Mouse (Mus musculus) stomach, embryonic 14.5 days (tissue): ENCODE measurements around the gene Dek. TPM values are rescaled to one million over a fixed set of nuclear protein-coding genes. Genes with fewer than 3 reads are reported as not detected.

Experiments used
- ATAC-seq: fragments of 200-750 bp; cut with Nextera tagmentation; 2 replicates; pipeline ENCODE4 v1.8.0; 2017; ENCODE audit warnings: low read depth, moderate TSS enrichment; ENCODE audit not compliant: insufficient number of reproducible peaks, insufficient read depth, low FRiP score
- H3K27ac ChIP-seq: fragments of 300-500 bp; sonication (generic); 2 replicates; pipeline ENCODE4 v1.5.1; 2014; ENCODE audit warnings: mild to moderate bottlenecking, low read length, moderate library complexity, mixed read lengths
- H3K27me3 ChIP-seq: fragments of 300-500 bp; sonication (generic); 2 replicates; pipeline ENCODE4 v1.6.1; 2014; ENCODE audit warnings: low read length, control low read depth, mixed read lengths; ENCODE audit not compliant: control insufficient read depth, insufficient read depth
- H3K36me3 ChIP-seq: fragments of 300-500 bp; sonication (generic); 2 replicates; pipeline ENCODE4 v1.6.1; 2014; ENCODE audit warnings: mild to moderate bottlenecking, control low read depth, low read length, moderate library complexity, mixed read lengths; ENCODE audit not compliant: control insufficient read depth, insufficient read depth
- H3K4me1 ChIP-seq: fragments of 300-500 bp; sonication (generic); 2 replicates; pipeline ENCODE4 v1.6.1; 2014; ENCODE audit warnings: low read length, control low read depth, mixed read lengths; ENCODE audit not compliant: control insufficient read depth, insufficient read depth
- H3K4me2 ChIP-seq: fragments of 300-500 bp; sonication (generic); replicated peaks from 2 replicates; pipeline ENCODE4 v1.6.1; 2014; ENCODE audit warnings: low read depth, low read length, control low read depth
- H3K4me3 ChIP-seq: fragments of 300-500 bp; sonication (generic); 2 replicates; pipeline ENCODE4 v1.5.1; 2014; ENCODE audit warnings: low read depth, low read length, control low read depth
- H3K9ac ChIP-seq: fragments of 300-500 bp; sonication (generic); replicated peaks from 2 replicates; pipeline ENCODE4 v1.6.1; 2014; ENCODE audit warnings: low read depth, mild to moderate bottlenecking, control low read depth, low read length, moderate library complexity, mixed read lengths
- H3K9me3 ChIP-seq: fragments of 300-500 bp; sonication (generic); 2 replicates; pipeline ENCODE4 v1.6.1; 2016; ENCODE audit warnings: low read depth, low read length, control low read depth; ENCODE audit not compliant: control insufficient read depth
- WGBS: fragments of 180-500 bp; shearing (Covaris S2); extraction: QIAGEN DNeasy Blood & Tissue Kit; methylation state at CpG from one replicate; pipeline ENCODE4 v1.1.7; 2014; 5-methylcytosine and 5-hydroxymethylcytosine counted together
- polyA plus RNA-seq: library from polyadenylated mRNA; unstranded; fragments of >200 nt; fragmentation: Nextera tagmentation; extraction: Ambion mirVana; gene quantifications from 2 replicates; pipeline ENCODE4 v1.2.1, GENCODE M21; 2014

Dek gene
- polyA plus RNA-seq, 1 experiment from 2014 or later, result 271 TPM

DNA sequence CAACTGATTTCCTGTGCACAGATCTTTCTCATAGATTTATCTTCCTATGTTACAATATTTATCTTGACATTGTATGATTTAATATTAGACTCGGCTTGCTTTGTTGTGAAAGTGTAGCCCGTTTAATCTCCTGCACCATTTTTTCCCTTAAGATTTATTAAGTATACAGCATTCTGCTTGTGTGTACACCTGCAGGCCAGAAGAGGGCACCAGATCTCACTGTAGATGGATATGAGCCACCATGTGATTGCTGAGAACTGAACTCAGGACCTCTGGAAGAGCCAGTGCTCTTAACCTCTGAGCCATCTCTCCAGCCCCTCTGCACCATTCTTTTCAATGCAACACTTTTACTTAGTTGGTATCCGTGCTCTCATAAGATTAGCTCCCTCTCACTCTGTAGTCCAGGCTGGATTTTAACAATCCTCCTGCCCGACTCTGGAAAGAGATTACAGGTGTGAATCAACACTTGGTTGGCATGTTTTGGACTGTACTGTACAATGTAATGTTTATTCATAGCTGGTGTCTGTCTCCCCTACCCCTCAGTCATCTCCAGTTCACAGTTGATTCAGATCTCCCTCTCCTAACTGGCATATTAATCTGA, 25.0 kb downstream of the Dek start:
- Histone ChIP-seq H3K4me3 (no peak overlapping the region), H3K27ac (no peak overlapping the region), H3K9me3 (no peaks in the 10 kb centered on the region), H3K36me3 (peaks cover 22% of the 10 kb centered on the region; the same call in 1 of the 2 replicates), H3K4me2 (no peak overlapping the region), H3K27me3 (no peaks in the 10 kb centered on the region), H3K9ac (no peak overlapping the region), H3K4me1 (no peaks in the 10 kb centered on the region)
- no peak for ATAC-seq
- 87% methylated on average over 4 of the region's 4 CpGs for WGBS

DNA sequence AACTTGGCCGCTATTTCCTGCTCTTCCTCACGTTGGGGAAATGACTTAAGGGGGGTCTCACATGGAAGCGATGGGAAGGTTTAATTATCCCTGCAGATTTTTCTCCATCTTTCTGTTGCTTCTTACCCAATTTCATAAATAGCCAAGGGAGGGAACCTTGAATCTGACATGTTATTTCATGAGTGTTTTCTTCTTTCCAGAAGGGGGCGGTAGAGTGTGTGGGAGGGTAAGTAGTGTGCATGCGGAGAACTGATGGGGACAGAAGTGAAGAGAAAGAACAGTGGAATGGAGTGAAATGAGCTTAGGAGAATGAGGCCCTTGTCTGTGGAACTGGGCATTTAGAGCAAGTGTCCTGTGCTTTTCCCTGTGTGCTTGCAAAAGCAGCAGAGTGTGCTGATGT, 27.2 kb downstream of the Dek start:
- Histone ChIP-seq H3K4me1 (no peaks in the 10 kb centered on the region), H3K4me3 (no peak overlapping the region), H3K27me3 (no peaks in the 10 kb centered on the region), H3K27ac (no peak overlapping the region), H3K4me2 (no peak overlapping the region), H3K9me3 (no peaks in the 10 kb centered on the region), H3K36me3 (peaks cover 8% of the 10 kb centered on the region; the same call in 1 of the 2 replicates), H3K9ac (no peak overlapping the region)
- 83% methylated on average over 5 of the region's 5 CpGs for WGBS
- no peak for ATAC-seq

DNA sequence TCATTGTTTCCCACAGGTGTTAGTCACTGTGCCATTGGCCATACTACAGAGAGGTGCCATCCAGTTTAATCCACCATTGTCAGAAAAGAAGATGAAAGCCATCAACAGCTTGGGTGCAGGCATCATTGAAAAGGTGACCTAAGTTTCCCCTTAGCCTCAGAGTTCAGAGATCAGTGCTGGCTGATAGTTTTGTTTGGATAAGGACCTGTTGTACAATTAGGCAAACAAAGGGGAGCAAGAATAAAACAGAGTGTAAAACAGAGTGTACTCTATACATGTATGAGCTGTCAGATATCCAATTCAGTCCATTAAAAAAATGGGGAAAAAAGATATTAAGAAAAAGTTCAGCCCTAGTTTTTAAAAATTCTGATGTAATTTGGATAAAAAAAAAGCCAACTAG, 28.6 kb downstream of the Dek start:
- Histone ChIP-seq H3K27ac (no peak overlapping the region), H3K36me3 (peaks cover 5% of the 10 kb centered on the region), H3K4me3 (no peak overlapping the region), H3K4me2 (no peak overlapping the region), H3K4me1 (no peaks in the 10 kb centered on the region), H3K9me3 (no peaks in the 10 kb centered on the region), H3K9ac (no peak overlapping the region), H3K27me3 (no peaks in the 10 kb centered on the region)
- ATAC-seq, result peak; percentile 23; the same call in 1 of the 2 replicates

DNA sequence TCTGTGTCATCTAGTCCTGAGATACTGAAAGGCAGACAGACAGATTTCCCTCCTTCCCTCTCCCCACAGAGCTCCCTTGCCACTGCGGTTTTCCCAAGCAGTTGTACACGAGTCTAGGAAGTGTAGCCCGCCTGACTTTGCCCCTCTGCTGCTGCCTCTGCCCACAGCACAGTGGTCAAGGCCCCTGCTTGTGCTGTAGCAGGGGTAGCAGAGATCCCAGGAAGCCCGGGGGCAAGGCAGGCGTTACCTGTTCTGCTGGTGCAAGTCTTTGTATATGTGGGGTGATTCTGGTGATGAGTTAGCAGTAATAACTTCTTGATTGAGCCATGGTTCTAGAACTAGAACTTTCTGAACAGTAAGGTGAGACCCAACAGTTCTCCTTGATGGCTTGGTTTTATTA, 29.8 kb downstream of the Dek start:
- Histone ChIP-seq H3K9me3 (no peaks in the 10 kb centered on the region), H3K4me1 (no peaks in the 10 kb centered on the region), H3K4me3 (no peak overlapping the region), H3K36me3 (peaks cover 7% of the 10 kb centered on the region), H3K27me3 (no peaks in the 10 kb centered on the region), H3K4me2 (no peak overlapping the region), H3K27ac (no peak overlapping the region), H3K9ac (no peak overlapping the region)
- ATAC-seq, result no peak
- WGBS, result 82% methylated on average over 5 of the region's 5 CpGs

DNA sequence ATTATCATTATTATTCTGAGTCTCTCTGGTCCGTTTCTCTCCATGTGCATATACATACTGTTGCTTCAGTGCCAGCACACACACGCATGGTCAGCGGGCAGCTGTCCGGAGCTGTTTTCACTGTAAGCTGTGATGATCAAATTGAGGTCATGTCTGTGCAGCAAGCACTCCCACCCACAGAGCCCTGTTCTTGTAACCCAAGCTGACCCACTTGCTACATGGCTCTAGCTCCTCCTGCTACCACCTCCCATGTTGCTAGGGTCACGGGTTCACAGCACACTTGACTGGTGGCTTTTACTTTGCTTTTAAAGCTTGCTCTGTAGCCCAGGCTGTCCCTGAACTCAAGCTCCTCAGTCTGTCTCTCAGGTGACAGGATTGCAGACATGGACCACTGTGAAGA, 33.5 kb downstream of the Dek start:
- Histone ChIP-seq H3K27me3 (no peaks in the 10 kb centered on the region), H3K9me3 (no peaks in the 10 kb centered on the region), H3K4me1 (no peaks in the 10 kb centered on the region), H3K27ac (no peak overlapping the region), H3K4me2 (no peak overlapping the region), H3K36me3 (peaks cover 13% of the 10 kb centered on the region), H3K9ac (no peak overlapping the region), H3K4me3 (no peak overlapping the region)
- WGBS, result 91% methylated on average over 5 of the region's 5 CpGs
- ATAC-seq, result no peak

DNA sequence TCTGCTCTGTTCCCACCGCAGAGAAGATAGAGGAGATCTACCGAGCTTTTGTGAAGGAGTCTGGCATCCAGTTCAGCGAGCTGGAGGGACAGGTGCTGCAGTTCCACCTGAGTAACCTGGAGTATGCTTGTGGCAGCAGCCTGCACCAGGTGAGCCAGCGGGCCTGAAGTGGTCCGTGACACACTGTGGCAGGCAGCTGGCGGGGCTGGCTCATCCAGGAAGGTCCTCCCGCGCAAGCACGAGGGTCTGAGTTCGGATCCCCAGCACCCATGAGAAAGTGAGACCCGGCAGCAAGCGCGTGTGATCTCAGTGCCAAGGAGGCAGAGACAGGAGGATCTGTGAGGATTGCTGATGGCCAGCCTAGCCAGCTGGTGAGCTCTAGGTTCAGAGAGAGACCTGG, 34.1 kb downstream of the Dek start:
- Histone ChIP-seq H3K4me2 (no peak overlapping the region), H3K4me1 (no peaks in the 10 kb centered on the region), H3K27ac (no peak overlapping the region), H3K27me3 (no peaks in the 10 kb centered on the region), H3K36me3 (peaks cover 13% of the 10 kb centered on the region), H3K4me3 (no peak overlapping the region), H3K9ac (no peak overlapping the region), H3K9me3 (no peaks in the 10 kb centered on the region)
- no peak for ATAC-seq
- 95% methylated on average over 13 of the region's 13 CpGs for WGBS

DNA sequence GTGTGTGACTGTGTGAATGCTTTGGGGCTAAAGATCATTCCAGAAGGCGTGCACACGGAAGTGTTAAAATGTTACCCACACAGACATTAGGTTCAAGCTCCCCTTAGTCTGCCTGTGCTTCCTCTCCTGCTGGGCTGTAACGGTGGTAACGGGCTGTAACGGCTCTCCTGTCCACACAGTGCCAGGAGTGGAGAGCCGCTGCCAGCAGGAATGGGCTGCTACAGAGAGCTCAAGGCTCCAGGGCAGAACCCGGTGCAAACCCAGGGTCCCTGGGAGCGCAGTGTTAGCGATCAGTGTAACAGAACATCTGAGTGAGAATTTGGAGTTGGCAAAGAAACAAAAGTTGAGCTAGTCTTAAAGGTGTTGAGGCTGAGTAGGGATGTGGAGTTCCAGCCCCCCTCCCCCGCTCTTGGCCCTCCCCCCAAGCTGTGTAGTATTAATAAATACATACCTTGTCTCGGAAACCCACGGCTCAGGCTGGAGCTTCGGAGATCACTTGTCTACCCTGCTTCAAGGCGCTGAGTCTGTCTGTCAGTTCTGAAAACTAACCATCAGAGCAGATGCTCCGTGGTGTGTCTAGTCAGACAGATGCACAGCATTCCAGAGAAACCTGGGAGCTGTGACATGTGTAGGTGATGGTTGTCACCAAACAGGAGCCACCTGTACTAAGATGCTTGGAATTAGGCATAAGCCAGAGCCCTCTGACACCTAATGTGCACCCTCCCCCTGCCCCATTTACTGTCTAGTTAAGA, 35.5 kb downstream of the Dek start:
- H3K9ac ChIP-seq, result no peak overlapping the region
- ATAC-seq, result no peak
- H3K4me2 ChIP-seq, result no peak overlapping the region
- H3K4me3 ChIP-seq, result no peak overlapping the region
- no peak overlapping the region for H3K27ac ChIP-seq
- no peaks in the 10 kb centered on the region for H3K9me3 ChIP-seq
- 74% methylated on average over 15 of the region's 15 CpGs for WGBS
- H3K4me1 ChIP-seq, result no peaks in the 10 kb centered on the region
- H3K27me3 ChIP-seq, result no peaks in the 10 kb centered on the region
- H3K36me3 ChIP-seq, result peaks cover 13% of the 10 kb centered on the region

DNA sequence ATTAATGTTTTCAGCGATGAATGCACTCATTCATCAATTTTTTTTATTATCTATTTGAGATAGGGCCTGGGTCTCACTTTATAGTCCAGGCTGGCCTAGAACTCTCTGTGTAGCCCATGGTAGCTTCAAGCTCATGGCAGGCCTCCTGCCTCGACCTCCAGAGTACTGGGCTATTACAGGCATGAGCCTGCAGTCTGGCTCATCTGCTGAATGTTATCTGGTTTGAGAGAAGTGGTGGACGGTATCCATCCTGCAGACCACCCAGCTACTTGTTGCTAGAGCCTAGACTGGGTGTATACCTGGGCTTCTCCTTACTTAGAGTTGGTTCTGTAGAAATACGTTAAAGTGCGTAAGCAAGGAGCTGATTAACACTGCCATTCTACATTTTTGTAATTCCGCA, 39.0 kb downstream of the Dek start:
- Histone ChIP-seq H3K4me1 (no peaks in the 10 kb centered on the region), H3K4me3 (no peak overlapping the region), H3K9me3 (no peaks in the 10 kb centered on the region), H3K4me2 (no peak overlapping the region), H3K27ac (peak overlapping the region; percentile 33; the same call in 1 of the 2 replicates), H3K36me3 (peaks cover 9% of the 10 kb centered on the region; the same call in 1 of the 2 replicates), H3K27me3 (no peaks in the 10 kb centered on the region), H3K9ac (no peak overlapping the region)
- 94% methylated on average over 6 of the region's 6 CpGs for WGBS
- ATAC-seq, result no peak
